Mouse (Mus musculus): Measurements from ENCODE around the gene Hvcn1. TPM values are rescaled to one million over a fixed set of nuclear protein-coding genes. Genes with fewer than 3 reads are reported as not detected.

Gene Hvcn1
- polyA plus RNA-seq, 1 experiment from 2014 or later: 4.7 TPM

DNA sequence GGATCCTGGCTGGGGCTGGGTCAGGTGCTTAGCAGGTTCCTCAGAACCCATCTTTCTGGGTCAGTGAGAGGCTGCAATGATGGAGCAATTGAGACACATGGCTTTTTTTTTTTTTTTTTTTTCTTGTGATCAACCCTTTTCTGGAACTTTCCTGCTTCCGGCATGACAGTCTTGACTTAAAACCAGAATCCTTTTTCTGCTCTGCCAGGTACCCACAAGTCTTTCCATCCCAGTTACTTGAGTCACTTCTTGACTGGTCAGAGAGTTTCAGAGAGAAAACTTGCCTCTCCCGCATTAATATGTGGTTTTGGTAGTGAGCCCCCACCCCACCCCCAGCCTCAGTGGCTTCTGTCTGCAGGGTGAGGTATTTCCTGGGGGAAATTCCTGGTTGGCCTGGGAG, 17.7 kb downstream of the Hvcn1 start:
- 95% methylated on average over 2 of the region's 2 CpGs for WGBS
- no peak overlapping the region for H3K27ac ChIP-seq (ENCODE audit: low read depth)
- 0 out of 2 replicates have a peak, but pooled peaks cover 5% of the 10 kb centered on the region for H3K9me3 ChIP-seq (ENCODE audit: control insufficient read depth, low read length)
- ATAC-seq (replicated peaks; ENCODE audit: low FRiP score, low TSS enrichment, low read depth) (no peak), DNase-seq (ENCODE audit: low spot score) (no peak)
- no peak overlapping the region for H3K4me3 ChIP-seq (ENCODE audit: low read depth, low read length)
- no peak overlapping the region for H3K9ac ChIP-seq (ENCODE audit: low read length)
- no peaks in the 10 kb centered on the region for H3K4me1 ChIP-seq (replicated peaks; ENCODE audit: control insufficient read depth, insufficient read depth, low read length)
- no peak overlapping the region for H3K4me2 ChIP-seq (ENCODE audit: low read length)
- H3K27me3 ChIP-seq (replicated peaks; ENCODE audit: control insufficient read depth, insufficient read depth, low read length): no peaks in the 10 kb centered on the region
- H3K36me3 ChIP-seq (ENCODE audit: control insufficient read depth, insufficient read depth, low read length): no peaks in the 10 kb centered on the region

DNA sequence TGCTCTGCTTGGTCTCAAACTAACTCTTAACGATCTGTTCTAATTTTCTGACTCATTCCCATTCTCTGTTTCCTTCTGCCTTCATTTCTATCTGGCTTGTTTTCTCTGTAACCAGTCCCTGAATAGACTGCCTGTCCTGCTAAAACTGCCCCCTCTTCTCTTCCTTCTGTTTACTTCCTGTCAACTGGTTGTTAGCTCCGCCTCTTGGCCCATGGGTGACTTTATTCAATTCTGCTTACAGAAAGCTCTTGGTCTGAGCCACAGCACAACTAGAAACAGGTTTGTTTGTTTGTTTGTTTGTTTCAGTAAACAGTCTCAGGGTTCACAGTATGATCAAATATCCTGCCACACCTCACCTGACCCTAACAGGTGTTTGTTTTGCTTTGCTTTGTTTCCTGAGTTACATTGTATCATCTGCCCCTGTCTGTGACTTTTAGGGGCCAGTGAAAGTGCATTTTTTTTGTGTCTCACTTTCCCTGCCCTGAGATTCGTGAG, 21.7 kb downstream of the Hvcn1 start:
- Histone ChIP-seq H3K9me3 (ENCODE audit: control insufficient read depth, low read length) (0 out of 2 replicates have a peak, but pooled peaks cover 5% of the 10 kb centered on the region), H3K36me3 (ENCODE audit: control insufficient read depth, insufficient read depth, low read length) (no peaks in the 10 kb centered on the region), H3K27ac (ENCODE audit: low read depth) (no peak overlapping the region), H3K27me3 (replicated peaks; ENCODE audit: control insufficient read depth, insufficient read depth, low read length) (no peaks in the 10 kb centered on the region), H3K4me2 (ENCODE audit: low read length) (no peak overlapping the region), H3K9ac (ENCODE audit: low read length) (no peak overlapping the region), H3K4me3 (ENCODE audit: low read depth, low read length) (no peak overlapping the region), H3K4me1 (replicated peaks; ENCODE audit: control insufficient read depth, insufficient read depth, low read length) (peaks cover 6% of the 10 kb centered on the region)
- DNase-seq (ENCODE audit: low spot score) (no peak), ATAC-seq (replicated peaks; ENCODE audit: low FRiP score, low TSS enrichment, low read depth) (no peak)
- WGBS: 78% methylated on average over 3 of the region's 3 CpGs

DNA sequence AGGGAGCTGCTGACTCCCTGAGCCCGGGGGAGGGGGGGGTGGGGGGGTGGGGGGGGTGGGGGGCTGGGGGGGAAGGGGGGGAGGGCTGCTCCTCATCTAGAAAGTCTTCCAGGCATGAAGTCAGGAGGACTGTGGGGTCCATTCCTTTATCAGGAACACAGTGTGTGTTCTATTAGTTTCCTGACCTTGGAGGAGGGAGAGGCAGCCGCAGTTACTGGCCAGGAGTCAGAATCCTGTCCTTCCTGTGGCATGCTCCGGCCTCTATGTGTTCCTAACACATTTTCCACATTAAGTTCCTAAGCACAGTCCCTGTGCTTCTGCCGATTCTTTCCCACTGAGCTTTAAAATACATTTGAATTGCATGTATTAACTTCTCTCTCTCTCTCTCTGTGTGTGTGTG, 22.2 kb downstream of the Hvcn1 start:
- no peak overlapping the region for H3K4me3 ChIP-seq (ENCODE audit: low read depth, low read length)
- H3K27ac ChIP-seq (ENCODE audit: low read depth): no peak overlapping the region
- ATAC-seq (replicated peaks; ENCODE audit: low FRiP score, low TSS enrichment, low read depth) (no peak), DNase-seq (ENCODE audit: low spot score) (no peak)
- H3K9ac ChIP-seq (ENCODE audit: low read length): no peak overlapping the region
- H3K36me3 ChIP-seq (ENCODE audit: control insufficient read depth, insufficient read depth, low read length): no peaks in the 10 kb centered on the region
- H3K4me2 ChIP-seq (ENCODE audit: low read length): no peak overlapping the region
- no peaks in the 10 kb centered on the region for H3K27me3 ChIP-seq (replicated peaks; ENCODE audit: control insufficient read depth, insufficient read depth, low read length)
- H3K9me3 ChIP-seq (ENCODE audit: control insufficient read depth, low read length): 0 out of 2 replicates have a peak, but pooled peaks cover 5% of the 10 kb centered on the region
- WGBS: 63% methylated on average over 3 of the region's 4 CpGs
- H3K4me1 ChIP-seq (replicated peaks; ENCODE audit: control insufficient read depth, insufficient read depth, low read length): peaks cover 6% of the 10 kb centered on the region

DNA sequence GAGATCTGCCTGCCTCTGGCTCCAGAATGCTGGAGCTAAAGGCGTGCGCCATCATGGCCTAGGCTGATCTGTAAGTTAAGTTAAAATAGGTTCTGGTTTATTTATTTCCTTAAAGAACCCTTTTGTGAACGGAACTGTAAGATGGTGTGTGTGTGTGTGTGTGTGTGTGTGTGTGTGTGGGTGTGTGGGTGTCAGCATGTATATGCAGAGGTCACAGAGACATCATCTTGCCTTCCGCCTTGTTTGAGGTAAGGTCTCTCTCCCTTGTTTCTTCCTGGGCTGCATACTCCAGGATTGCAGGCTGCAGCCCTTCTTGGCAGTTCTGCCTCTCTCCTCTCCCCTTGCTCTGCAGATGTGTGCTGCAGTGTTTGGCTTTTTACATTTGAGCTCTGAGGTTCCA, 24.2 kb downstream of the Hvcn1 start:
- H3K4me3 ChIP-seq (ENCODE audit: low read depth, low read length): no peak overlapping the region
- WGBS: 90% methylated on average over 4 of the region's 4 CpGs
- H3K4me2 ChIP-seq (ENCODE audit: low read length): no peak overlapping the region
- DNase-seq (ENCODE audit: low spot score) (no peak), ATAC-seq (replicated peaks; ENCODE audit: low FRiP score, low TSS enrichment, low read depth) (no peak)
- peaks cover 6% of the 10 kb centered on the region for H3K4me1 ChIP-seq (replicated peaks; ENCODE audit: control insufficient read depth, insufficient read depth, low read length)
- H3K9ac ChIP-seq (ENCODE audit: low read length): no peak overlapping the region
- H3K36me3 ChIP-seq (ENCODE audit: control insufficient read depth, insufficient read depth, low read length): no peaks in the 10 kb centered on the region
- 0 out of 2 replicates have a peak, but pooled peaks cover 5% of the 10 kb centered on the region for H3K9me3 ChIP-seq (ENCODE audit: control insufficient read depth, low read length)
- no peaks in the 10 kb centered on the region for H3K27me3 ChIP-seq (replicated peaks; ENCODE audit: control insufficient read depth, insufficient read depth, low read length)
- no peak overlapping the region for H3K27ac ChIP-seq (ENCODE audit: low read depth)

DNA sequence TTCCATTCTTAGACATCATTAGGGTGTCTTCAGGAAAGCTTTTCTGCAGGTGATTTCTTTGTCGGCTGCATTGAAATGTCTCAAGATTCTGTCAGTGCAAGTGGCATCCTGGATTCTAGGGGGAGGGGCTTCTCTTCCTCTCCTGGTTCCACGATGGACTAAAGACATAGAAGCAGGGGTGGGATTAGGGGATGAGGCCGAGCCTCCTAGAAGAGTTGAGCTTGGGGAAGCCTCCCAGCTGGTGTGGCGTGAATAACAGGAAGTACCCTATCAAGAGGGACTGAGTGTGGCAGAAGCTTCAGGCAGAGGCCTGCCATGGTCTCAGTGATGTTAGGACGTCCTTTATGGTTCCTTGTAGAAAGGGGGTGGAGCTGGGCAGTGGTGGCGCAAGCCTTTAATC, 24.8 kb downstream of the Hvcn1 start:
- Histone ChIP-seq H3K36me3 (ENCODE audit: control insufficient read depth, insufficient read depth, low read length) (no peaks in the 10 kb centered on the region), H3K4me1 (replicated peaks; ENCODE audit: control insufficient read depth, insufficient read depth, low read length) (peaks cover 6% of the 10 kb centered on the region), H3K9ac (ENCODE audit: low read length) (no peak overlapping the region), H3K4me3 (ENCODE audit: low read depth, low read length) (no peak overlapping the region), H3K4me2 (ENCODE audit: low read length) (no peak overlapping the region), H3K27me3 (replicated peaks; ENCODE audit: control insufficient read depth, insufficient read depth, low read length) (no peaks in the 10 kb centered on the region), H3K27ac (ENCODE audit: low read depth) (no peak overlapping the region), H3K9me3 (ENCODE audit: control insufficient read depth, low read length) (0 out of 2 replicates have a peak, but pooled peaks cover 5% of the 10 kb centered on the region)
- ATAC-seq (replicated peaks; ENCODE audit: low FRiP score, low TSS enrichment, low read depth): no peak
- WGBS: 64% methylated on average over 6 of the region's 6 CpGs
- no peak for DNase-seq (ENCODE audit: low spot score)

DNA sequence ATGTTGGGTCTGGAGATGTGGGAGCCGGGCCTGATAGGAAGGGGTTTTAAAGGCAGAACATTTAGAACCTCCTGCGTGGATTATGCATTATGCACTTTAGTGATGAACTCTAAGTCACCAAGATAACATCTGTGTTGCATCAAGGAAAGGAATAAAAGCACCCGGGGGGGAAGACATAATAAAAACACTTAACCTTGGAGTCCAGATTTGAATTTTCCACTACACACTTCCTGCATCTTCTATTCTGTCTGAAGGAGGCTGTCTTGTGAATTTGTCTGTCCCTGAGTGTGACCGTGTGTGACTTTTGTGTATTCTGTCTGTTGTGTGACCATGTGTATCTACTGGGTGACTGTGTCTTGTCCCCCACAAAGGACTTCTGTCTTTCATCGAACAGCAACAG, 25.4 kb downstream of the Hvcn1 start:
- H3K9ac ChIP-seq (ENCODE audit: low read length): no peak overlapping the region
- 0 out of 2 replicates have a peak, but pooled peaks cover 5% of the 10 kb centered on the region for H3K9me3 ChIP-seq (ENCODE audit: control insufficient read depth, low read length)
- no peak overlapping the region for H3K4me3 ChIP-seq (ENCODE audit: low read depth, low read length)
- peaks cover 6% of the 10 kb centered on the region for H3K4me1 ChIP-seq (replicated peaks; ENCODE audit: control insufficient read depth, insufficient read depth, low read length)
- DNase-seq (ENCODE audit: low spot score): no peak
- H3K27me3 ChIP-seq (replicated peaks; ENCODE audit: control insufficient read depth, insufficient read depth, low read length): no peaks in the 10 kb centered on the region
- 43% methylated on average over 5 of the region's 5 CpGs for WGBS
- H3K4me2 ChIP-seq (ENCODE audit: low read length): no peak overlapping the region
- no peaks in the 10 kb centered on the region for H3K36me3 ChIP-seq (ENCODE audit: control insufficient read depth, insufficient read depth, low read length)
- no peak overlapping the region for H3K27ac ChIP-seq (ENCODE audit: low read depth)
- no peak for ATAC-seq (replicated peaks; ENCODE audit: low FRiP score, low TSS enrichment, low read depth)

DNA sequence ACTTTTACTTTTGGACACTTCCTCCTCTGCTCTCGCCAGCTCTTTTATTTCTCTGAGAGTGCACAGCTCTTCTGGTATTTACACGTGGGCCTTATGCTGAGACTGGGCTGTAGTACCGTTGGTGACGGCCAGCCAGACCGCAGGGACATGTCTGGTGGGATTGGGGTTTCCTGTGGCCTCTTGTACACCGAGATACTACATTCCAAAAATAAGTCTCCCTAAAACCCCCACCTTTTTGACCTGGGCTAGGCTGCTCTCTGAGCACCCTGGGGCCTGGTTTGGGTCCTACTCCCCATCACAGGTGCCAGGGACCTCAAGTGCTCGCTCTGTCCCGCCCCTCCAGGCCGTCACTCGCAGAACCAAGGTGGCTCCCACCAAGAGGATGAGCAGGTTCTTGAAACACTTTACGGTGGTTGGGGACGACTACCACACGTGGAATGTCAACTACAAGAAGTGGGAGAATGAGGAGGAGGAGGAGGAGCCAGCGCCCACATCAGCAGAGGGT, 26.5 kb downstream of the Hvcn1 start:
- no peak overlapping the region for H3K4me3 ChIP-seq (ENCODE audit: low read depth, low read length)
- no peak for ATAC-seq (replicated peaks; ENCODE audit: low FRiP score, low TSS enrichment, low read depth)
- H3K4me2 ChIP-seq (ENCODE audit: low read length): no peak overlapping the region
- DNase-seq (ENCODE audit: low spot score): no peak
- WGBS: 83% methylated on average over 14 of the region's 14 CpGs
- H3K27me3 ChIP-seq (replicated peaks; ENCODE audit: control insufficient read depth, insufficient read depth, low read length): no peaks in the 10 kb centered on the region
- no peaks in the 10 kb centered on the region for H3K9me3 ChIP-seq (ENCODE audit: control insufficient read depth, low read length)
- no peak overlapping the region for H3K9ac ChIP-seq (ENCODE audit: low read length)
- no peak overlapping the region for H3K27ac ChIP-seq (ENCODE audit: low read depth)
- peaks cover 6% of the 10 kb centered on the region for H3K4me1 ChIP-seq (replicated peaks; ENCODE audit: control insufficient read depth, insufficient read depth, low read length)
- H3K36me3 ChIP-seq (ENCODE audit: control insufficient read depth, insufficient read depth, low read length): no peaks in the 10 kb centered on the region

DNA sequence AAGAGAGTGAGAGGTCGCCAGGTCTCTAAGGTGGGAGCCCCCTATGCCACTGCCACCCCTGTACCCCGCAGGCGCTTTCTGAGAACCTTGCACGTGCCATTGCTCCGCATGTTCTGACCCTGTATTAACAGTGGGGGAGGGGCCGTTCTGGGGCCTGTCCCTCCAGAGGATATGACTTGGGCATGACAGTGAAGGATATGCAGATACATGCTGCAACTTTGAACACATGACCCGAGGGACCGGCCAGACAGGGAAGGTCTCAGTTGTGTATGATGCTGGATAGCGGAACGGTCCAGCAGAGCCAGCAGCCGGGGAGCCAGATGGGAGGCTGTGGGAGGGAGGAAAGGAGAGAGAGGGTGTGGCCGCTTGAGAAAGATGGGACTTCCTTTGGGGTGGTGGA, 27.1 kb downstream of the Hvcn1 start:
- Histone ChIP-seq H3K4me1 (replicated peaks; ENCODE audit: control insufficient read depth, insufficient read depth, low read length) (peaks cover 6% of the 10 kb centered on the region), H3K9ac (ENCODE audit: low read length) (no peak overlapping the region), H3K9me3 (ENCODE audit: control insufficient read depth, low read length) (no peaks in the 10 kb centered on the region), H3K4me2 (ENCODE audit: low read length) (no peak overlapping the region), H3K36me3 (ENCODE audit: control insufficient read depth, insufficient read depth, low read length) (no peaks in the 10 kb centered on the region), H3K27me3 (replicated peaks; ENCODE audit: control insufficient read depth, insufficient read depth, low read length) (no peaks in the 10 kb centered on the region), H3K27ac (ENCODE audit: low read depth) (no peak overlapping the region), H3K4me3 (ENCODE audit: low read depth, low read length) (no peak overlapping the region)
- WGBS: 84% methylated on average over 12 of the region's 12 CpGs
- ATAC-seq (replicated peaks; ENCODE audit: low FRiP score, low TSS enrichment, low read depth) (no peak), DNase-seq (ENCODE audit: low spot score) (no peak)
